Mouse (Mus musculus): ENCODE measurements around the gene Josd1.

- TF ChIP-seq CTCF (IDR thresholded peaks at IDR 0.05; ENCODE audit: low read depth, low read length) (no peak), TAL1 (conservative IDR thresholded peaks at IDR 0.05; ENCODE audit: low read depth, low read length) (no peak), POLR2AphosphoS5 (IDR thresholded peaks at IDR 0.05; ENCODE audit: insufficient replicate concordance, low read depth, low read length) (no peak), GATA2 (IDR thresholded peaks at IDR 0.05; ENCODE audit: borderline replicate concordance, low read depth, low read length) (no peak)
Measured at GRCm38 (mm10) chr15:79664666-79665065, 23.1 kb downstream of the Josd1 start.

Data from G1E (cell line).